Comparison of ENCODE assay signal across 9 mouse cellular contexts in the genomic region with DNA sequence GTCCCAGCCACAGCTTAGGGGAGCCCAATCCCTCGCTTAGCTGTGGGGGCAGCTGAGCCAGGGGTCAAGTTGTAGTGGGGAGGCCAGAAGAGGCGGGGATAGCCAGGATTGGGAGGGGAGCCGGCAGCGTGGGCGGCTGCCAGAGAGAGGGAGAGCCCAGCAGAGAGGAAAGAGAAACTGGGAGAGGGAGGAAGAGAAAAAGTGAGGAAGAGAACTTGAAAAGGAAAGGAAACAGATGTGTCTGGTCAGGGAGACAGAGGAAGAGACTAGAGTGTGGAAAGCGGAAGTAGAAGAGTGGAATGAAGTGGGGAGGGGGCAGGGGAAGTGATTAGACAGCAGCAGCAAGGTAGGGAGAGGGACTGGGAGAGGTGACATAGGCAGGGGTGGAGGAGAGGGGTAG. TPM values are rescaled to one million over a fixed set of nuclear protein-coding genes. Genes with fewer than 3 reads are reported as not detected.
DNase-seq lines count a peak whose midpoint lies in the region; ATAC-seq and TF ChIP-seq lines count a peak whose summit lies in the region.
"Had no signal": no experiment of that assay in that cellular context is flagged by ENCODE, and none has a peak within 500 bp of the region (broad histone marks: within the 10 kb centered on the region; RNA-seq: fewer than 3 reads in every experiment).

No protein-coding gene starts in this region.

- H3K9me3 ChIP-seq in lung, embryonic 14.5 days (ENCODE audit: low read depth, low read length) = no peaks in the 10 kb centered on the region
- no peaks in the 10 kb centered on the region for H3K9me3 ChIP-seq in embryonic facial prominence, embryonic 14.5 days (ENCODE audit: control insufficient read depth, low read length)
- no peaks in the 10 kb centered on the region for H3K9me3 ChIP-seq in heart, postnatal 0 days (replicated peaks; ENCODE audit: control insufficient read depth, low read length)
- H3K9me3 ChIP-seq: midbrain, embryonic 12.5 days had no signal

- H3K4me3 ChIP-seq in lung, embryonic 14.5 days (ENCODE audit: low read depth, low read length) = no peak overlapping the region
- no peak overlapping the region for H3K4me3 ChIP-seq in embryonic facial prominence, embryonic 14.5 days (ENCODE audit: low read depth, low read length)
- no peak overlapping the region for H3K4me3 ChIP-seq in heart, postnatal 0 days (ENCODE audit: low read depth, low read length)
- H3K4me3 ChIP-seq: midbrain, embryonic 12.5 days had no signal

- DNase-seq in lung, embryonic 14.5 days = no peak
- DNase-seq in lung, postnatal 36 days = no peak
- DNase-seq in embryonic facial prominence, embryonic 14.5 days (ENCODE audit: low spot score) = no peak
- DNase-seq in heart, postnatal 0 days (ENCODE audit: low spot score) = peak; percentile 32
- peak; percentile 48 for DNase-seq in splenic B cell, adult 2 months (ENCODE audit: low read depth, low spot score)
- no peak for DNase-seq in right cerebral cortex, postnatal 4 days
- no peak for DNase-seq in thymus, postnatal 0 days (ENCODE audit: low spot score)
- DNase-seq: adrenal gland, postnatal 36 days had no signal

- 3% methylated on average over 6 of the region's 6 CpGs for WGBS in lung, embryonic 14.5 days
- WGBS in embryonic facial prominence, embryonic 14.5 days = 11% methylated on average over 6 of the region's 6 CpGs
- 7% methylated on average over 6 of the region's 6 CpGs for WGBS in heart, postnatal 0 days

- no peak for TF ChIP-seq EP300 in heart, postnatal 0 days (IDR thresholded peaks at IDR 0.05; ENCODE audit: low read depth)

- peaks cover 7% of the 10 kb centered on the region; the same call in 1 of the 2 replicates for H3K4me1 ChIP-seq in lung, embryonic 14.5 days (ENCODE audit: insufficient read depth)
- H3K4me1 ChIP-seq in embryonic facial prominence, embryonic 14.5 days (ENCODE audit: control insufficient read depth, insufficient read depth, low read length) = peaks cover 22% of the 10 kb centered on the region
- peaks cover 23% of the 10 kb centered on the region for H3K4me1 ChIP-seq in heart, postnatal 0 days (ENCODE audit: control insufficient read depth, insufficient read depth)

- H3K27ac ChIP-seq in lung, embryonic 14.5 days (ENCODE audit: low read depth) = no peak overlapping the region
- H3K27ac ChIP-seq in embryonic facial prominence, embryonic 14.5 days (replicated peaks; ENCODE audit: low read depth, low read length) = no peak overlapping the region; the same call in 1 of the 2 replicates
- no peak overlapping the region for H3K27ac ChIP-seq in heart, postnatal 0 days (ENCODE audit: low read depth)
- H3K27ac ChIP-seq: midbrain, embryonic 12.5 days had no signal

- H3K36me3 ChIP-seq in lung, embryonic 14.5 days (ENCODE audit: insufficient read depth) = peaks cover 2% of the 10 kb centered on the region; the same call in 1 of the 2 replicates
- no peaks in the 10 kb centered on the region for H3K36me3 ChIP-seq in embryonic facial prominence, embryonic 14.5 days (ENCODE audit: control insufficient read depth, insufficient read depth, low read length)
- H3K36me3 ChIP-seq in heart, postnatal 0 days (replicated peaks; ENCODE audit: control insufficient read depth, insufficient read depth, low read length) = no peaks in the 10 kb centered on the region
- no peaks in the 10 kb centered on the region for H3K36me3 ChIP-seq in splenic B cell, adult 2 months (ENCODE audit: control insufficient read depth, insufficient read depth, low read length, poor library complexity, severe bottlenecking)
- H3K36me3 ChIP-seq: midbrain, embryonic 12.5 days had no signal

- H3K9ac ChIP-seq in lung, embryonic 14.5 days = no peak overlapping the region; the same call in 1 of the 2 replicates
- H3K9ac ChIP-seq in embryonic facial prominence, embryonic 14.5 days (ENCODE audit: low read depth, low read length) = no peak overlapping the region
- H3K9ac ChIP-seq in heart, postnatal 0 days (replicated peaks; ENCODE audit: low read depth, low read length) = no peak overlapping the region
- H3K9ac ChIP-seq: midbrain, embryonic 12.5 days had no signal

- H3K27me3 ChIP-seq in lung, embryonic 14.5 days (ENCODE audit: insufficient read depth, low read length) = no peaks in the 10 kb centered on the region
- no peaks in the 10 kb centered on the region for H3K27me3 ChIP-seq in embryonic facial prominence, embryonic 14.5 days (replicated peaks; ENCODE audit: control insufficient read depth, insufficient read depth, low read length)
- H3K27me3 ChIP-seq in heart, postnatal 0 days (ENCODE audit: control insufficient read depth, insufficient read depth, low read length) = no peaks in the 10 kb centered on the region
- no peaks in the 10 kb centered on the region; the same call in 1 of the 2 replicates for H3K27me3 ChIP-seq in splenic B cell, adult 2 months (ENCODE audit: control insufficient read depth, insufficient read depth, low read length, poor library complexity, severe bottlenecking)

- no peak for TF ChIP-seq CTCF in lung, embryonic 14.5 days (IDR thresholded peaks at IDR 0.05; ENCODE audit: low read depth)
- TF ChIP-seq CTCF in heart, postnatal 0 days (IDR thresholded peaks at IDR 0.05; ENCODE audit: low read depth) = no peak

- ATAC-seq in lung, embryonic 14.5 days (ENCODE audit: insufficient read depth) = no peak
- no peak for ATAC-seq in embryonic facial prominence, embryonic 14.5 days (ENCODE audit: low read depth)
- ATAC-seq in heart, postnatal 0 days (ENCODE audit: insufficient read depth, low read depth) = no peak

- H3K4me2 ChIP-seq in lung, embryonic 14.5 days = peak overlapping the region; percentile 16; the same call in 1 of the 2 replicates
- H3K4me2 ChIP-seq in embryonic facial prominence, embryonic 14.5 days (ENCODE audit: low read depth, low read length) = peak overlapping the region; percentile 25; the same call in 1 of the 2 replicates
- H3K4me2 ChIP-seq in heart, postnatal 0 days (ENCODE audit: low read depth, low read length) = no peak overlapping the region
- H3K4me2 ChIP-seq: midbrain, embryonic 12.5 days had no signal

RNA-seq across cellular contexts. Expression of gene Plekha4, which starts 3.3 kb away (rescaled TPM):
- 1.9 and 2.1 TPM in 2 replicates for polyA plus RNA-seq in lung, embryonic 14.5 days (2014; fragmentation: Nextera tagmentation; extraction: Ambion mirVana)
- 6.8 and 7.3 TPM in 2 replicates for polyA plus RNA-seq in embryonic facial prominence, embryonic 14.5 days (2014; fragmentation: Nextera tagmentation; extraction: Ambion mirVana)
- total RNA-seq in heart, postnatal 0 days (2014; rRNA removed; ENCODE audit: low replicate concordance) = 1.3 and 3.4 TPM in 2 replicates
- 0.78 and 1.2 TPM in 2 replicates for polyA plus RNA-seq in heart, postnatal 0 days (2015; fragmentation: Nextera tagmentation; extraction: Ambion mirVana)
- 3.3 and 4.6 TPM in 2 replicates for polyA plus RNA-seq in thymus, postnatal 0 days (2015; fragmentation: Nextera tagmentation; extraction: Ambion mirVana)

RNA-seq across cellular contexts. Expression of gene Ppp1r15a, which starts 3.4 kb away (rescaled TPM):
- 15.6 and 17.5 TPM in 2 replicates for polyA plus RNA-seq in lung, embryonic 14.5 days (2014; fragmentation: Nextera tagmentation; extraction: Ambion mirVana)
- polyA plus RNA-seq in embryonic facial prominence, embryonic 14.5 days (2014; fragmentation: Nextera tagmentation; extraction: Ambion mirVana) = 20.7 and 21.9 TPM in 2 replicates
- 10.6 and 28.8 TPM in 2 replicates for total RNA-seq in heart, postnatal 0 days (2014; rRNA removed; ENCODE audit: low replicate concordance)
- 19.2 and 22.8 TPM in 2 replicates for polyA plus RNA-seq in heart, postnatal 0 days (2015; fragmentation: Nextera tagmentation; extraction: Ambion mirVana)
- polyA plus RNA-seq in thymus, postnatal 0 days (2015; fragmentation: Nextera tagmentation; extraction: Ambion mirVana) = 16.2 and 17.2 TPM in 2 replicates

RNA-seq across cellular contexts. Expression of gene Nucb1, which starts 19.3 kb away (rescaled TPM):
- polyA plus RNA-seq in lung, embryonic 14.5 days (2014; fragmentation: Nextera tagmentation; extraction: Ambion mirVana) = 194 and 201 TPM in 2 replicates
- polyA plus RNA-seq in embryonic facial prominence, embryonic 14.5 days (2014; fragmentation: Nextera tagmentation; extraction: Ambion mirVana) = 209 and 236 TPM in 2 replicates
- total RNA-seq in heart, postnatal 0 days (2014; rRNA removed; ENCODE audit: low replicate concordance) = 78.4 and 107 TPM in 2 replicates
- 108 and 110 TPM in 2 replicates for polyA plus RNA-seq in heart, postnatal 0 days (2015; fragmentation: Nextera tagmentation; extraction: Ambion mirVana)
- polyA plus RNA-seq in thymus, postnatal 0 days (2015; fragmentation: Nextera tagmentation; extraction: Ambion mirVana) = 110 and 111 TPM in 2 replicates

RNA-seq across cellular contexts. Expression of gene Hsd17b14, which starts 25.2 kb away (rescaled TPM):
- polyA plus RNA-seq in lung, embryonic 14.5 days (2014; fragmentation: Nextera tagmentation; extraction: Ambion mirVana) = 0.57 and 0.66 TPM in 2 replicates
- polyA plus RNA-seq in embryonic facial prominence, embryonic 14.5 days (2014; fragmentation: Nextera tagmentation; extraction: Ambion mirVana) = 0.77 and 1.0 TPM in 2 replicates
- not detected in 2 replicates for total RNA-seq in heart, postnatal 0 days (2014; rRNA removed; ENCODE audit: low replicate concordance)
- polyA plus RNA-seq in heart, postnatal 0 days (2015; fragmentation: Nextera tagmentation; extraction: Ambion mirVana) = 0.11 and 0.34 TPM in 2 replicates
- polyA plus RNA-seq in thymus, postnatal 0 days (2015; fragmentation: Nextera tagmentation; extraction: Ambion mirVana) = 1.1 and 1.2 TPM in 2 replicates

RNA-seq across cellular contexts. Expression of gene Bcat2, which starts 40.5 kb away (rescaled TPM):
- polyA plus RNA-seq in lung, embryonic 14.5 days (2014; fragmentation: Nextera tagmentation; extraction: Ambion mirVana) = 48.9 and 53.4 TPM in 2 replicates
- 50.1 and 51.0 TPM in 2 replicates for polyA plus RNA-seq in embryonic facial prominence, embryonic 14.5 days (2014; fragmentation: Nextera tagmentation; extraction: Ambion mirVana)
- 70.6 and 97.2 TPM in 2 replicates for total RNA-seq in heart, postnatal 0 days (2014; rRNA removed; ENCODE audit: low replicate concordance)
- 73.7 and 74.8 TPM in 2 replicates for polyA plus RNA-seq in heart, postnatal 0 days (2015; fragmentation: Nextera tagmentation; extraction: Ambion mirVana)
- polyA plus RNA-seq in thymus, postnatal 0 days (2015; fragmentation: Nextera tagmentation; extraction: Ambion mirVana) = 86.5 and 87.3 TPM in 2 replicates

Comparison
In these comparisons a context has a peak if more than half of its experiments do, and no peak if none do; other contexts are left out.
1. DNase-seq: peak in heart, postnatal 0 days (single experiment) and splenic B cell, adult 2 months (single experiment); none in lung, embryonic 14.5 days (single experiment), lung, postnatal 36 days (single experiment), embryonic facial prominence, embryonic 14.5 days (single experiment), right cerebral cortex, postnatal 4 days (single experiment) and thymus, postnatal 0 days (single experiment).